Mouse (Mus musculus): ENCODE data around the gene B3glct. TPM values are rescaled to one million over a fixed set of nuclear protein-coding genes. Genes with fewer than 3 reads are reported as not detected.

Gene B3glct
- polyA plus RNA-seq, 1 experiment from 2014 or later, result 16.7 TPM

- in situ Hi-C loops (cut with MboI; ENCODE audit: low pct_unique_long_range_greater_than_20kb), result loop anchor here (25.0 kb wide), 1 partner anchor 310 kb away; the partner anchor contains the start of gene Rxfp2
Measured at GRCm38 (mm10) chr5:149702770-149703169, 24.7 kb downstream of the B3glct start.

GRCm38 (mm10) chr5:149711545-149711944 is 33.5 kb downstream of the B3glct start:
- peak; percentile 59 for TF ChIP-seq CTCF (IDR thresholded peaks at IDR 0.05)
- in situ Hi-C loops (cut with MboI; ENCODE audit: low pct_unique_long_range_greater_than_20kb), result loop anchor here (5.0 to 25.0 kb wide), 2 partner anchors 141 to 301 kb away; partner anchors contain the start of gene Rxfp2
- H3K27me3 ChIP-seq, result no peaks in the 10 kb centered on the region
- CTCF ChIA-PET, result no interaction called here
- DNase-seq (ENCODE audit: low read depth, low spot score) (no peak), ATAC-seq (no peak)
- POLR2A ChIA-PET, result no interaction called here

More at GRCm38 (mm10) chr5:149702770-149703169, 24.7 kb downstream of the B3glct start:
- H3K27me3 ChIP-seq, result no peaks in the 10 kb centered on the region
- DNase-seq (ENCODE audit: low read depth, low spot score) (no peak), ATAC-seq (no peak)
- POLR2A ChIA-PET, result no interaction called here
- peak; percentile 50 for TF ChIP-seq CTCF (IDR thresholded peaks at IDR 0.05)
- CTCF ChIA-PET, result interaction anchor here (1.0 to 1.1 kb wide), 2 partner anchors 10 to 27 kb away, joined by 3 to 4 read pairs; no protein-coding TSS in a partner anchor

GRCm38 (mm10) chr5:149713170-149713774 is 35.2 kb downstream of the B3glct start:
- H3K27me3 ChIP-seq, result no peaks in the 10 kb centered on the region
- ATAC-seq, result peak; percentile 48
- in situ Hi-C loops (cut with MboI; ENCODE audit: low pct_unique_long_range_greater_than_20kb), result loop anchor here (5.0 to 25.0 kb wide), 2 partner anchors 139 to 299 kb away; partner anchors contain the start of gene Rxfp2
- ChIA-PET POLR2A (interaction anchor here (0.6 kb wide), 2 partner anchors 80 to 143 kb away, joined by 3 to 5 read pairs; no protein-coding TSS in a partner anchor), CTCF (interaction anchor here (0.8 to 1.1 kb wide), 6 partner anchors 8 to 138 kb away, joined by 3 read pairs; no protein-coding TSS in a partner anchor)
- DNase-seq (ENCODE audit: low read depth, low spot score), result no peak
- peak; percentile 86 for TF ChIP-seq CTCF (IDR thresholded peaks at IDR 0.05)

- POLR2A ChIA-PET, result interaction anchor here (0.6 kb wide), 2 partner anchors 81 to 144 kb away, joined by 3 to 5 read pairs; no protein-coding TSS in a partner anchor
- TF ChIP-seq CTCF (IDR thresholded peaks at IDR 0.05), result no peak
Measured at GRCm38 (mm10) chr5:149713834-149714233, 35.8 kb downstream of the B3glct start.

GRCm38 (mm10) chr5:149715571-149716328 is 37.7 kb downstream of the B3glct start:
- no peak for ATAC-seq
- in situ Hi-C loops (cut with MboI; ENCODE audit: low pct_unique_long_range_greater_than_20kb), result loop anchor here (25.0 kb wide), 1 partner anchor 297 kb away; the partner anchor contains the start of gene Rxfp2
- POLR2A ChIA-PET, result interaction anchor here (0.6 kb wide), 1 partner anchor 10 kb away, joined by 3 read pairs; no protein-coding TSS in a partner anchor
- DNase-seq (ENCODE audit: low read depth, low spot score), result no peak
- H3K27me3 ChIP-seq, result no peaks in the 10 kb centered on the region
- CTCF ChIA-PET, result interaction anchor here (1.6 kb wide), 1 partner anchor 11 kb away, joined by 3 read pairs; no protein-coding TSS in a partner anchor
- no peak for TF ChIP-seq CTCF (IDR thresholded peaks at IDR 0.05)

More at GRCm38 (mm10) chr5:149713834-149714233, 35.8 kb downstream of the B3glct start:
- no peaks in the 10 kb centered on the region for H3K27me3 ChIP-seq
- in situ Hi-C loops (cut with MboI; ENCODE audit: low pct_unique_long_range_greater_than_20kb), result loop anchor here (5.0 to 25.0 kb wide), 2 partner anchors 138 to 298 kb away; partner anchors contain the start of gene Rxfp2
- CTCF ChIA-PET, result interaction anchor here (0.8 to 1.1 kb wide), 6 partner anchors 8 to 138 kb away, joined by 3 read pairs; no protein-coding TSS in a partner anchor
- DNase-seq (ENCODE audit: low read depth, low spot score) (no peak), ATAC-seq (no peak)

GRCm38 (mm10) chr5:149716329-149716690 is 38.3 kb downstream of the B3glct start:
- no peak for ATAC-seq
- TF ChIP-seq CTCF (IDR thresholded peaks at IDR 0.05), result no peak
- ChIA-PET POLR2A (interaction anchor here (0.6 kb wide), 1 partner anchor 10 kb away, joined by 3 read pairs; no protein-coding TSS in a partner anchor), CTCF (interaction anchor here (1.6 kb wide), 1 partner anchor 10 kb away, joined by 3 read pairs; no protein-coding TSS in a partner anchor)
- in situ Hi-C loops (cut with MboI; ENCODE audit: low pct_unique_long_range_greater_than_20kb), result loop anchor here (25.0 kb wide), 1 partner anchor 296 kb away; the partner anchor contains the start of gene Rxfp2
- no peak for DNase-seq (ENCODE audit: low read depth, low spot score)
- no peaks in the 10 kb centered on the region for H3K27me3 ChIP-seq

GRCm38 (mm10) chr5:149731776-149732175 is 53.7 kb downstream of the B3glct start:
- POLR2A ChIA-PET, result no interaction called here
- in situ Hi-C loops (cut with MboI; ENCODE audit: low pct_unique_long_range_greater_than_20kb), result no loop called here
- ATAC-seq, result no peak
- no peaks in the 10 kb centered on the region for H3K27me3 ChIP-seq
- CTCF ChIA-PET, result interaction anchor here (0.9 kb wide), 1 partner anchor 10 kb away, joined by 3 read pairs; no protein-coding TSS in a partner anchor
- no peak for TF ChIP-seq CTCF (IDR thresholded peaks at IDR 0.05)
- DNase-seq (ENCODE audit: low read depth, low spot score), result no peak

- ATAC-seq, result no peak
- H3K27me3 ChIP-seq, result no peaks in the 10 kb centered on the region
- POLR2A ChIA-PET, result no interaction called here
- no peak for DNase-seq (ENCODE audit: low read depth, low spot score)
- TF ChIP-seq CTCF (IDR thresholded peaks at IDR 0.05), result no peak
- CTCF ChIA-PET, result no interaction called here
- in situ Hi-C loops (cut with MboI; ENCODE audit: low pct_unique_long_range_greater_than_20kb), result no loop called here
Measured at GRCm38 (mm10) chr5:149737210-149737609, 59.2 kb downstream of the B3glct start.

- H3K27me3 ChIP-seq, result no peaks in the 10 kb centered on the region
- in situ Hi-C loops (cut with MboI; ENCODE audit: low pct_unique_long_range_greater_than_20kb), result no loop called here
- no peak for ATAC-seq
- ChIA-PET POLR2A (no interaction called here), CTCF (interaction anchor here (1.1 kb wide), 1 partner anchor 9 kb away, joined by 3 read pairs; no protein-coding TSS in a partner anchor)
- no peak for TF ChIP-seq CTCF (IDR thresholded peaks at IDR 0.05)
- DNase-seq (ENCODE audit: low read depth, low spot score), result no peak
Measured at GRCm38 (mm10) chr5:149740145-149740544, 62.1 kb downstream of the B3glct start.

- DNase-seq (ENCODE audit: low read depth, low spot score) (no peak), ATAC-seq (no peak)
- CTCF ChIA-PET, result no interaction called here
- in situ Hi-C loops (cut with MboI; ENCODE audit: low pct_unique_long_range_greater_than_20kb), result no loop called here
- H3K27me3 ChIP-seq, result no peaks in the 10 kb centered on the region
- TF ChIP-seq CTCF (IDR thresholded peaks at IDR 0.05), result peak; percentile 47
- POLR2A ChIA-PET, result no interaction called here
Measured at GRCm38 (mm10) chr5:149740703-149741102, 62.7 kb downstream of the B3glct start.
